Mouse (Mus musculus): ENCODE results near the gene Mat1a.

DNA sequence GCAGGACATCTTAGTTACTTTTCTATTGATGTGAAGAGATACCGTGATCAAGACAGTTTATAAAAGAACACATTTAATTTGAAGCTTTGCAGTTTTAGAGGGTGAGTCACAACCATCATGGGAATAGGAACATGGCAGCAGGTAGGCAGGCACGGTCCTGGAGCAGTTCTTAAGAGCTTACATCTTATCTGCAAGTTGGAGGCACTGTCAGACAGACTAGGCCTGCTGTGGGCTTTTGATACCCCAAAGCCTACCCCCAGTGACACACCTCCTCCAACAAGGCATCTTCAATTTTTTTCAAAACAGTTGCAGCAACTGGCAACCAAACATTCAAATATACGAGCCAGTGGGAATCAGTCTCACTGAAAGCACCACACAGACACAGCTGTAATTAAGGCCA, 34.5 kb upstream of the Mat1a start:
- TF ChIP-seq CTCF (IDR thresholded peaks at IDR 0.05; ENCODE audit: low read depth) (no peak), EP300 (IDR thresholded peaks at IDR 0.05; ENCODE audit: low read depth) (peak; percentile 20; the same call in 1 of the 2 replicates)
